Mouse (Mus musculus): ENCODE measurements at regions not wholly inside any gene's neighbourhood (a gene's known extent, or its start where the extent isn't known, plus 50 kb on each side); places are given as distances from the start of the nearest gene placed in this dataset.

GRCm38 (mm10) chr8:89713880-89714279, 634.3 kb downstream of the Tox3 start:
- TF ChIP-seq CTCF (IDR thresholded peaks at IDR 0.05; ENCODE audit: low read depth) (no peak), EP300 (IDR thresholded peaks at IDR 0.05; ENCODE audit: low read depth) (no peak)
